In the genomic region with DNA sequence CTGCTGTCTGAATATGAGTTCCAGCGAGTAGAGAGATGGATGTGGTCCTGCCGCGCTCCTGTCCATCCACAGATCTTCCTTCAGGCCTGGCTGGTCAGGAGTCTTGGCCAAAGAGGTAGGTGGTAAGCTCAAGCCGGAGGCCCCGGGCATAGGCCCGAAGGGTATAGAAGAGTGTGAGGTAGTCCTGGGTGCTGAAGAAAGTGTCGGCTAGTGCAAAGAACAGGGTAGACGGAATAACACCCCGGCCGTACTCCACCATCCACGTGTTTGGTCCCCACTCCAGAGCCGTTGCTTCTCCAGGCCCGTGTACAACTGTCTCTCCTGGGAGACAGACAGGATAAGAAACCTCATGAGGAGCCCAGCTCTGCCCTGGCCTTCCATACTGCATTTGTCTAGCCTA, we compare ENCODE assay signal across 17 mouse cellular contexts. TPM values are rescaled to one million over a fixed set of nuclear protein-coding genes. Genes with fewer than 3 reads are reported as not detected.
DNase-seq lines count a peak whose midpoint lies in the region; ATAC-seq and TF ChIP-seq lines count a peak whose summit lies in the region.
"Had no signal": no experiment of that assay in that cellular context is flagged by ENCODE, and none has a peak within 500 bp of the region (broad histone marks: within the 10 kb centered on the region; RNA-seq: fewer than 3 reads in every experiment).

No protein-coding gene starts in this region.

- DNase-seq in left cerebral cortex, adult 2 months (ENCODE audit: extremely low spot score in 1 of 2, low spot score in 2 of 2): no peak
- no peak for DNase-seq in left cerebral cortex, postnatal 10 days (ENCODE audit: extremely low spot score in 1 of 2, low spot score in 2 of 2)
- DNase-seq in embryo, embryonic 11 days: no peak
- no peak for DNase-seq in spleen, postnatal 10 days (ENCODE audit: low spot score in 2 of 2)
- DNase-seq: adrenal gland, postnatal 25 days; cerebellum, postnatal 25 days; kidney, postnatal 14 days; layer of hippocampus, postnatal 36 days; lung, postnatal 4 days; retina, postnatal 1 day; spleen, adult 18-20 months had no signal

- 94% methylated on average over 13 of the region's 13 CpGs for WGBS in forebrain, embryonic 13.5 days
- WGBS in forebrain, embryonic 12.5 days: 92% methylated on average over 13 of the region's 13 CpGs
- 95% methylated on average over 13 of the region's 13 CpGs for WGBS in midbrain, embryonic 13.5 days

- intact Hi-C loops in left cerebral cortex, adult 2 months (cut with DNase I): no loop called here
- intact Hi-C loops in left cerebral cortex, postnatal 10 days (cut with DNase I): no loop called here

- H3K9me3 ChIP-seq in forebrain, embryonic 13.5 days (replicated peaks): 0 out of 2 replicates have a peak, but pooled peaks cover 5% of the 10 kb centered on the region
- no peaks in the 10 kb centered on the region for H3K9me3 ChIP-seq in forebrain, embryonic 12.5 days
- H3K9me3 ChIP-seq in midbrain, embryonic 13.5 days: no peaks in the 10 kb centered on the region

- no peak for TF ChIP-seq CTCF in left cerebral cortex, adult 2 months (IDR thresholded peaks at IDR 0.05)
- no peak for TF ChIP-seq CTCF in cortical plate, adult 2 months (IDR thresholded peaks at IDR 0.05; ENCODE audit: extremely low read depth, insufficient read depth, low read length)

- no peaks in the 10 kb centered on the region for H3K27me3 ChIP-seq in forebrain, embryonic 13.5 days
- H3K27me3 ChIP-seq in forebrain, embryonic 12.5 days: no peaks in the 10 kb centered on the region
- H3K27me3 ChIP-seq in midbrain, embryonic 13.5 days: peaks cover 3% of the 10 kb centered on the region; the same call in 1 of the 2 replicates

- H3K9ac ChIP-seq in forebrain, embryonic 13.5 days: no peak overlapping the region
- no peak overlapping the region for H3K9ac ChIP-seq in forebrain, embryonic 12.5 days
- H3K9ac ChIP-seq in midbrain, embryonic 13.5 days (replicated peaks): no peak overlapping the region
- H3K9ac ChIP-seq: liver, embryonic 14.5 days had no signal

- peaks cover 13% of the 10 kb centered on the region for H3K36me3 ChIP-seq in forebrain, embryonic 13.5 days (ENCODE audit: poor library complexity, severe bottlenecking)
- H3K36me3 ChIP-seq in forebrain, embryonic 12.5 days (replicated peaks): peaks cover 12% of the 10 kb centered on the region
- peaks cover 13% of the 10 kb centered on the region; the same call in 1 of the 2 replicates for H3K36me3 ChIP-seq in midbrain, embryonic 13.5 days

- H3K4me2 ChIP-seq in forebrain, embryonic 13.5 days: peak overlapping the region; percentile 82; the same call in 1 of the 2 replicates
- no peak overlapping the region; the same call in 1 of the 2 replicates for H3K4me2 ChIP-seq in forebrain, embryonic 12.5 days
- H3K4me2 ChIP-seq in midbrain, embryonic 13.5 days (replicated peaks): peak overlapping the region; percentile 83

- H3K4me1 ChIP-seq in forebrain, embryonic 13.5 days: peaks cover 17% of the 10 kb centered on the region
- H3K4me1 ChIP-seq in forebrain, embryonic 12.5 days: peaks cover 27% of the 10 kb centered on the region
- H3K4me1 ChIP-seq in cortical plate, adult 2 months (ENCODE audit: control insufficient read depth, insufficient read depth, low read length): peaks cover 1% of the 10 kb centered on the region; the same call in 1 of the 2 replicates
- H3K4me1 ChIP-seq in midbrain, embryonic 13.5 days (replicated peaks): peaks cover 21% of the 10 kb centered on the region

- no peak for ATAC-seq in forebrain, embryonic 13.5 days
- ATAC-seq in forebrain, embryonic 12.5 days (ENCODE audit: low FRiP score): no peak
- no peak for ATAC-seq in midbrain, embryonic 13.5 days

- H3K4me3 ChIP-seq in forebrain, embryonic 13.5 days: no peak overlapping the region
- no peak overlapping the region for H3K4me3 ChIP-seq in forebrain, embryonic 12.5 days (replicated peaks)
- H3K4me3 ChIP-seq in left cerebral cortex, adult 2 months: peak overlapping the region; percentile 33
- H3K4me3 ChIP-seq in cortical plate, adult 2 months (ENCODE audit: insufficient read depth, low read length): peak overlapping the region; percentile 76; the same call in 1 of the 2 replicates
- H3K4me3 ChIP-seq in midbrain, embryonic 13.5 days (replicated peaks): no peak overlapping the region

- TF ChIP-seq POLR2A in cortical plate, adult 2 months (IDR thresholded peaks at IDR 0.05; ENCODE audit: extremely low read depth, insufficient read depth, low read length): no peak

- H3K27ac ChIP-seq in forebrain, embryonic 13.5 days: no peak overlapping the region
- H3K27ac ChIP-seq in forebrain, embryonic 12.5 days: no peak overlapping the region
- H3K27ac ChIP-seq in left cerebral cortex, adult 2 months: no peak overlapping the region; the same call in 1 of the 2 replicates
- H3K27ac ChIP-seq in cortical plate, adult 2 months (ENCODE audit: insufficient read depth, low read length): no peak overlapping the region
- no peak overlapping the region for H3K27ac ChIP-seq in midbrain, embryonic 13.5 days
- H3K27ac ChIP-seq: liver, embryonic 14.5 days had no signal

RNA-seq across cellular contexts. Expression of a gene that starts 8.3 kb away (rescaled TPM):
- 0.26 TPM in 2 replicates for polyA plus RNA-seq in forebrain, embryonic 13.5 days (2015; fragmentation: Nextera tagmentation; extraction: Ambion mirVana)
- polyA plus RNA-seq in forebrain, embryonic 12.5 days (2016; fragmentation: Nextera tagmentation; extraction: Ambion mirVana): 0.42 and 0.46 TPM in 2 replicates
- total RNA-seq in left cerebral cortex, adult 2 months (2021): under 1 TPM in 1 of 2 experiments, not detected in 1; 0.52 TPM
- total RNA-seq in left cerebral cortex, postnatal 10 days (2021): under 1 TPM; 0.19 to 0.83 TPM
- 0.34 and 0.46 TPM in 2 replicates for polyA plus RNA-seq in cortical plate, adult 2 months (2012; rRNA removed)
- polyA plus RNA-seq in midbrain, embryonic 13.5 days (2015; fragmentation: Nextera tagmentation; extraction: Ambion mirVana): 0.26 and 0.32 TPM in 2 replicates
- total RNA-seq: adrenal gland, postnatal 25 days; layer of hippocampus, postnatal 36 days had no signal
- polyA plus RNA-seq: heart, embryonic 11.5 days; liver, embryonic 14.5 days had no signal

RNA-seq across cellular contexts. Expression of a gene that starts 15.8 kb away (rescaled TPM):
- polyA plus RNA-seq in forebrain, embryonic 13.5 days (2015; fragmentation: Nextera tagmentation; extraction: Ambion mirVana): 16.2 and 17.5 TPM in 2 replicates
- 16.6 and 19.8 TPM in 2 replicates for polyA plus RNA-seq in forebrain, embryonic 12.5 days (2016; fragmentation: Nextera tagmentation; extraction: Ambion mirVana)
- total RNA-seq in left cerebral cortex, adult 2 months (2021): 10 to 100 TPM; 85.8 to 88.5 TPM
- total RNA-seq in left cerebral cortex, postnatal 10 days (2021): 10 to 100 TPM; 93.6 to 94.7 TPM
- polyA plus RNA-seq in cortical plate, adult 2 months (2012; rRNA removed): 269 and 276 TPM in 2 replicates
- 29.7 and 30.0 TPM in 2 replicates for polyA plus RNA-seq in midbrain, embryonic 13.5 days (2015; fragmentation: Nextera tagmentation; extraction: Ambion mirVana)

RNA-seq across cellular contexts. Expression of a gene that starts 16.3 kb away (rescaled TPM):
- polyA plus RNA-seq in forebrain, embryonic 13.5 days (2015; fragmentation: Nextera tagmentation; extraction: Ambion mirVana): 259 and 262 TPM in 2 replicates
- 159 and 179 TPM in 2 replicates for polyA plus RNA-seq in forebrain, embryonic 12.5 days (2016; fragmentation: Nextera tagmentation; extraction: Ambion mirVana)
- 100 to 1,000 TPM; 165 TPM for total RNA-seq in left cerebral cortex, adult 2 months (2021)
- total RNA-seq in left cerebral cortex, postnatal 10 days (2021): 100 to 1,000 TPM; 181 to 196 TPM
- 205 TPM in 2 replicates for polyA plus RNA-seq in cortical plate, adult 2 months (2012; rRNA removed)
- 270 and 278 TPM in 2 replicates for polyA plus RNA-seq in midbrain, embryonic 13.5 days (2015; fragmentation: Nextera tagmentation; extraction: Ambion mirVana)

RNA-seq across cellular contexts. Expression of a gene that starts 16.7 kb away (rescaled TPM):
- 47.5 and 55.4 TPM in 2 replicates for polyA plus RNA-seq in forebrain, embryonic 13.5 days (2015; fragmentation: Nextera tagmentation; extraction: Ambion mirVana)
- 57.3 and 57.8 TPM in 2 replicates for polyA plus RNA-seq in forebrain, embryonic 12.5 days (2016; fragmentation: Nextera tagmentation; extraction: Ambion mirVana)
- 10 to 100 TPM; 58.0 to 58.9 TPM for total RNA-seq in left cerebral cortex, adult 2 months (2021)
- total RNA-seq in left cerebral cortex, postnatal 10 days (2021): 10 to 100 TPM; 55.8 to 70.4 TPM
- polyA plus RNA-seq in cortical plate, adult 2 months (2012; rRNA removed): 80.7 and 83.9 TPM in 2 replicates
- 47.9 and 49.9 TPM in 2 replicates for polyA plus RNA-seq in midbrain, embryonic 13.5 days (2015; fragmentation: Nextera tagmentation; extraction: Ambion mirVana)

RNA-seq across cellular contexts. Expression of a gene that starts 25.9 kb away (rescaled TPM):
- 80.7 and 83.8 TPM in 2 replicates for polyA plus RNA-seq in forebrain, embryonic 13.5 days (2015; fragmentation: Nextera tagmentation; extraction: Ambion mirVana)
- 77.0 and 79.1 TPM in 2 replicates for polyA plus RNA-seq in forebrain, embryonic 12.5 days (2016; fragmentation: Nextera tagmentation; extraction: Ambion mirVana)
- total RNA-seq in left cerebral cortex, adult 2 months (2021): 10 to 100 TPM; 27.7 to 30.7 TPM
- total RNA-seq in left cerebral cortex, postnatal 10 days (2021): 10 to 100 TPM; 28.4 to 30.3 TPM
- polyA plus RNA-seq in cortical plate, adult 2 months (2012; rRNA removed): 31.6 and 37.4 TPM in 2 replicates
- polyA plus RNA-seq in midbrain, embryonic 13.5 days (2015; fragmentation: Nextera tagmentation; extraction: Ambion mirVana): 63.9 and 67.4 TPM in 2 replicates

Comparison
In these comparisons a context has a peak if more than half of its experiments do, and no peak if none do; other contexts are left out.
1. H3K4me3 ChIP-seq: peak in left cerebral cortex, adult 2 months (single experiment) and cortical plate, adult 2 months (single experiment); none in forebrain, embryonic 13.5 days (single experiment), forebrain, embryonic 12.5 days (single experiment) and midbrain, embryonic 13.5 days (single experiment).